Mouse (Mus musculus): ENCODE measurements around the gene Gm44965. TPM values are rescaled to one million over a fixed set of nuclear protein-coding genes. Genes with fewer than 3 reads are reported as not detected.
A peak's percentile ranks its signal among the peaks of the same experiment; 100 is the strongest.

Gm44965 gene
- polyA plus RNA-seq, 1 experiment from 2014 or later, result not detected

GRCm38 (mm10) chr6:48589194-48589750 is 4.5 kb upstream of the Gm44965 start, which contains the start of gene Gm45021:
Gene Gm45021, plus strand, starts transcription at chr6:48589610.
- Histone ChIP-seq H3K4me3 (ENCODE audit: low read depth, low read length) (no peak within 1 kb of the TSS), H3K27ac (ENCODE audit: low read depth, low read length) (no peak within 1 kb of the TSS), H3K36me3 (ENCODE audit: control insufficient read depth, insufficient read depth) (no peaks in the 10 kb centered on the region), H3K4me2 (replicated peaks; ENCODE audit: low read depth) (no peak within 1 kb of the TSS), H3K9me3 (ENCODE audit: control insufficient read depth) (no peaks in the 10 kb centered on the region), H3K9ac (ENCODE audit: low read depth, low read length) (no peak within 1 kb of the TSS), H3K4me1 (replicated peaks; ENCODE audit: control insufficient read depth, insufficient read depth, low read length) (no peaks in the 10 kb centered on the region), H3K27me3 (replicated peaks; ENCODE audit: control insufficient read depth, insufficient read depth, low read length) (no peaks in the 10 kb centered on the region)
- no peak for ATAC-seq
- WGBS, result 38% methylated on average over 6 of the region's 6 CpGs
- no peak for TF ChIP-seq CTCF (IDR thresholded peaks at IDR 0.05; ENCODE audit: low read depth)

GRCm38 (mm10) chr6:48591221-48591845 is 2.4 kb upstream of the Gm44965 start:
- no peak overlapping the region for H3K9ac ChIP-seq (ENCODE audit: low read depth, low read length)
- no peak overlapping the region for H3K4me3 ChIP-seq (ENCODE audit: low read depth, low read length)
- H3K9me3 ChIP-seq (ENCODE audit: control insufficient read depth), result no peaks in the 10 kb centered on the region
- 0 out of 2 replicates have a peak, but pooled peaks cover 3% of the 10 kb centered on the region for H3K4me1 ChIP-seq (replicated peaks; ENCODE audit: control insufficient read depth, insufficient read depth, low read length)
- no peak for TF ChIP-seq CTCF (IDR thresholded peaks at IDR 0.05; ENCODE audit: low read depth)
- no peak for ATAC-seq
- H3K36me3 ChIP-seq (ENCODE audit: control insufficient read depth, insufficient read depth), result peaks cover 8% of the 10 kb centered on the region; the same call in 1 of the 2 replicates
- H3K4me2 ChIP-seq (replicated peaks; ENCODE audit: low read depth), result no peak overlapping the region
- H3K27ac ChIP-seq (ENCODE audit: low read depth, low read length), result no peak overlapping the region
- no peaks in the 10 kb centered on the region for H3K27me3 ChIP-seq (replicated peaks; ENCODE audit: control insufficient read depth, insufficient read depth, low read length)
- WGBS, result 69% methylated on average over 3 of the region's 3 CpGs

GRCm38 (mm10) chr6:48591871-48592270 is 1.9 kb upstream of the Gm44965 start:
- WGBS, result 82% methylated on average over 6 of the region's 6 CpGs
- no peak overlapping the region for H3K4me2 ChIP-seq (replicated peaks; ENCODE audit: low read depth)
- no peak for TF ChIP-seq CTCF (IDR thresholded peaks at IDR 0.05; ENCODE audit: low read depth)
- peaks cover 13% of the 10 kb centered on the region; the same call in 1 of the 2 replicates for H3K36me3 ChIP-seq (ENCODE audit: control insufficient read depth, insufficient read depth)
- no peaks in the 10 kb centered on the region for H3K9me3 ChIP-seq (ENCODE audit: control insufficient read depth)
- 0 out of 2 replicates have a peak, but pooled peaks cover 3% of the 10 kb centered on the region for H3K4me1 ChIP-seq (replicated peaks; ENCODE audit: control insufficient read depth, insufficient read depth, low read length)
- H3K9ac ChIP-seq (ENCODE audit: low read depth, low read length), result no peak overlapping the region
- H3K4me3 ChIP-seq (ENCODE audit: low read depth, low read length), result no peak overlapping the region
- H3K27ac ChIP-seq (ENCODE audit: low read depth, low read length), result no peak overlapping the region
- H3K27me3 ChIP-seq (replicated peaks; ENCODE audit: control insufficient read depth, insufficient read depth, low read length), result no peaks in the 10 kb centered on the region
- no peak for ATAC-seq

GRCm38 (mm10) chr6:48594043-48594738 is 450 bp downstream of the Gm44965 start:
- Histone ChIP-seq H3K9me3 (ENCODE audit: control insufficient read depth) (no peaks in the 10 kb centered on the region), H3K4me3 (ENCODE audit: low read depth, low read length) (peak overlapping the region; percentile 72), H3K36me3 (ENCODE audit: control insufficient read depth, insufficient read depth) (peaks cover 34% of the 10 kb centered on the region), H3K4me1 (replicated peaks; ENCODE audit: control insufficient read depth, insufficient read depth, low read length) (0 out of 2 replicates have a peak, but pooled peaks cover 3% of the 10 kb centered on the region), H3K9ac (ENCODE audit: low read depth, low read length) (peak overlapping the region; percentile 72), H3K27ac (ENCODE audit: low read depth, low read length) (peak overlapping the region; percentile 82), H3K4me2 (replicated peaks; ENCODE audit: low read depth) (peak overlapping the region; percentile 89), H3K27me3 (replicated peaks; ENCODE audit: control insufficient read depth, insufficient read depth, low read length) (no peaks in the 10 kb centered on the region)
- TF ChIP-seq CTCF (IDR thresholded peaks at IDR 0.05; ENCODE audit: low read depth), result no peak
- peak; percentile 72 for ATAC-seq
- 2% methylated on average over 34 of the region's 41 CpGs for WGBS

- Histone ChIP-seq H3K4me2 (replicated peaks; ENCODE audit: low read depth) (peak overlapping the region; percentile 89; the same call in 1 of the 2 replicates), H3K9me3 (ENCODE audit: control insufficient read depth) (no peaks in the 10 kb centered on the region), H3K36me3 (ENCODE audit: control insufficient read depth, insufficient read depth) (peaks cover 38% of the 10 kb centered on the region), H3K27me3 (replicated peaks; ENCODE audit: control insufficient read depth, insufficient read depth, low read length) (no peaks in the 10 kb centered on the region), H3K4me1 (replicated peaks; ENCODE audit: control insufficient read depth, insufficient read depth, low read length) (0 out of 2 replicates have a peak, but pooled peaks cover 3% of the 10 kb centered on the region), H3K9ac (ENCODE audit: low read depth, low read length) (peak overlapping the region; percentile 72; the same call in 1 of the 2 replicates), H3K4me3 (ENCODE audit: low read depth, low read length) (no peak overlapping the region), H3K27ac (ENCODE audit: low read depth, low read length) (no peak overlapping the region)
- no peak for TF ChIP-seq CTCF (IDR thresholded peaks at IDR 0.05; ENCODE audit: low read depth)
- ATAC-seq, result no peak
- WGBS, result 70% methylated on average over 1 of the region's 1 CpGs
Measured at GRCm38 (mm10) chr6:48595278-48595677, 1.5 kb downstream of the Gm44965 start.

Measured in intestine, postnatal 0 days (tissue).